Mouse (Mus musculus) 3T3-L1 (cell line): ENCODE measurements around the gene Zkscan2.

Experiments
- DNase-seq: peaks from one replicate; pipeline ENCODE4 v3.0.0-alpha.2; 2015; ENCODE audit warnings: low read depth, low spot score

Zkscan2 gene

DNA sequence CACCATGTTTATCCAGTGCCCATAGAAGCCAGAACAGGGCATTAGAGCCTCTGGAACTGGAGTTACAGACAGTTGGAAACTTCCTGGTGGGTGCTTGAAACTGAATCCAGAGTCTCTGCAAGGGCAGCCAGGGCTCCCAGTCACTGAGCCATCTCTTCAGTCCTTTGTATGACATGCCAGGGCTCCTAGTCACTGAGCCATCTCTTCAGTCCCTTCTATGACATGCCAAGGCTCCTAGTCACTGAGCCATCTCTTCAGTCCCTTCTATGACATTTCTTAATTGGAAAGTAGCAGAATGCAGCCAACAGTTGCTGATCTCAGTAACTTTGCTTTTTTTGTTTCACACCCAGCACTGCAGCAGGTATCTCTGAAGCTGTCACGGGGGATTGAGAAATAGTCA, 58.2 kb downstream of the Zkscan2 start:
- no peak for DNase-seq

DNA sequence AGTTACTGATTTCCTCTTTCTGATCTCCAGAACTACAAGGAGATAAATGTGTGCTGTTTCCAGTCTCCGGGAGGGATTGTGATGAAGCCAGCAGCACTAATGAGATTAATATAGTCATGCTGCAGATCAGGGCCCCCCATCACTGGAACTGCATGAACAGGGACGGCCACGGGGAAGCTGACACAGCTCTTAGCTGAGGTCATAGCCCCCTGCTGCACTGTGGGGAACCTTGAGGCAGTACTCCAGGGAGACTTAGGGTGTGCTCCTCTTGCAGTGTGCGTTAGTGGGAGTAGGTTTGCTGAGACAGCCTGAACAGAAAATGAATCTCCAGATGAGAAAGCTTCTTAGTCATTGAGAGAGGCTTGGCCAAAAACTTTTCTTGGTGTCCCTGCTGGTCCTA, 69.0 kb downstream of the Zkscan2 start:
- no peak for DNase-seq

- peak; percentile 62 for DNase-seq
Measured at GRCm38 (mm10) chr7:123430411-123430705, 69.9 kb downstream of the Zkscan2 start.

- peak; percentile 74 for DNase-seq
Measured at GRCm38 (mm10) chr7:123429624-123430410, 70.4 kb downstream of the Zkscan2 start.
